Mouse (Mus musculus): ENCODE data around the gene Samd8. TPM values are rescaled to one million over a fixed set of nuclear protein-coding genes. Genes with fewer than 3 reads are reported as not detected.
A peak's percentile ranks its signal among the peaks of the same experiment; 100 is the strongest.

The Samd8 gene
- 20.5 and 22.8 TPM in 2 replicates for total RNA-seq (2017)

DNA sequence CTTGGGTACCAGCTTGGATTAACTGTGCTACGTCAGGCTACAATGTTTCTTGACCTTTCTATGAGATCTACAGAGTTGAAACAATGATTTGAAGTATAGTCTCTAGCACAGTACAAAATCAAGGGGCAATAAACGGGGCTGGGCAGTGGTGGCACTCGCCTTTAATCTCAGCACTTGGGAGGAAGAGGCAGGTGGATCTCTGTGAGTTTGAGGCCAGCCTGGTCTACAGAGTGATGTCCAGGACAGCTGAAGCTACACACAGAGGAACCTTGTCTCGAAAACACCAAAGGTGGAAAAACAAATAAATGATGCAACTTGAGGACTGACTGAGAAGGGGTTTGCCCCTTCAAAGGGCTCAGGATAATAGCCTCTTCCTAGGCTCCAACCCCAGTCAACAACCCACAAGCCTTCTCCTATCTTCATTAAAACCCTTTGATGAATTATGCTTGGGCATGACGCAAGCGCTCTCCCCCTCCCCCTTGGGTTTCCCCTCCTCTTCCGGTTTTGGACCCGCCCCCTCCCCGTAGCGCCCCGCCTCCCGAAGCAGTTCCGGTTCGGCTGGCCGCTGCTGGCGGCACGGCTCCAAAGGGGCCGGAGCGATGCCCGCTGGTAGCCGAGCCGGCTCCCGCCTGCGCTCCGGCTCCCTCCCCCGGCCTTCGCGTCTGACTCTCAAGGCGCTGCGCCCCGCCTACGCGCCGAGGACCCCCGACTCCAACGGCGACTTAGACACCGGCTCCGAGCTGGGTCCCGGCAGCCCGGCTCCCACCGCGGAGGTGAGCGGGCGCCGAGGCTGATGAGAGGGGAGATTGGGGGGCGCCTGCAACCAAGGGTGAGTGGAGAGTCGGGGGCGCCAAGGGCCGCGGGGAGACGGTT is at the start of gene Samd8:
Samd8 (plus strand) TSS at position 524 of the 873 bp plus-strand sequence.
- ATAC-seq (ENCODE audit: extremely low read depth, insufficient number of reproducible peaks, low FRiP score, poor library complexity, severe bottlenecking), result peak; percentile 83

- no peak for ATAC-seq (ENCODE audit: extremely low read depth, insufficient number of reproducible peaks, low FRiP score, poor library complexity, severe bottlenecking)
These were observed 47.6 kb upstream of the Samd8 start for GRCm38 (mm10) chr14:21702691-21703090.

GRCm38 (mm10) chr14:21703255-21703654 is 47.1 kb upstream of the Samd8 start:
- no peak for ATAC-seq (ENCODE audit: extremely low read depth, insufficient number of reproducible peaks, low FRiP score, poor library complexity, severe bottlenecking)

GRCm38 (mm10) chr14:21705462-21705861 is 44.9 kb upstream of the Samd8 start:
- no peak for ATAC-seq (ENCODE audit: extremely low read depth, insufficient number of reproducible peaks, low FRiP score, poor library complexity, severe bottlenecking)

DNA sequence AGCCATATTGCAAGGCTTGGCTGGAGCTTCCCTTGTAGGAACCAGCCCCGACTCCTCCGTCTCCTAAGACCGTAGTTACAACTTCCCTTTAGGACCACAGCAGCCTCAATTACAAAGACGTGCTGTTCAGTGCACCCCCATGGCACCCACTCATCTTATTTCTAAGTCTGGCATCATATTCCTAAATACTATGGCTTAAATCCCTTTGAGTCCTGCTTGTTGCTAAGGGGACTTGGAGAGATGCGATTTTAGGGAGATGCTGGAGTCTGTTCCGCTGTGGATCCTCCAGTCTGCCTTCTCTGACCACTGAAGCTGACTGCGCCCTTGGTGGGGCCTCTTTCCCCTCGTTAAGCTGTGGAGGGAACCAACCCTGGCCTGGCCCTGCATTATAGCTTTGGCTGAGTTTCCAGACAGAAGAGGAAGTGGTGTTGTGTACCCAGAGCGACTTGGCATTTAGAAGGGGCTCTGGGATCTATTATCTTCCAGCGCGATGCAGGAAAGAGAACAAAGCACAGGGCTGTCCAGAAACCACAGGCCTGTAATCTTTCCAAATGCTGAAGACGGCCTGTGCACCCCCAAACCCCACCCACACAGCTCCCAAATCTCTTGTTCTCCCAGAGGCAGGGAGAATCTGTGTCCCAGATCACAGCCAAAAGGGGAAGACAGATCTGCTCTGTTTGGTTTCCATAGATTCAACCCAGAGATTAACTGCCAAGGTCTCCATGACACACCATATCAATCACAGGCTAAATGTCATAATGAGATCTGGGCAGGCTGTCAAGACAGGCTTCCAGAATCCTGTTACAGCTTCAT is 43.4 kb upstream of the Samd8 start:
- no peak for ATAC-seq (ENCODE audit: extremely low read depth, insufficient number of reproducible peaks, low FRiP score, poor library complexity, severe bottlenecking)

DNA sequence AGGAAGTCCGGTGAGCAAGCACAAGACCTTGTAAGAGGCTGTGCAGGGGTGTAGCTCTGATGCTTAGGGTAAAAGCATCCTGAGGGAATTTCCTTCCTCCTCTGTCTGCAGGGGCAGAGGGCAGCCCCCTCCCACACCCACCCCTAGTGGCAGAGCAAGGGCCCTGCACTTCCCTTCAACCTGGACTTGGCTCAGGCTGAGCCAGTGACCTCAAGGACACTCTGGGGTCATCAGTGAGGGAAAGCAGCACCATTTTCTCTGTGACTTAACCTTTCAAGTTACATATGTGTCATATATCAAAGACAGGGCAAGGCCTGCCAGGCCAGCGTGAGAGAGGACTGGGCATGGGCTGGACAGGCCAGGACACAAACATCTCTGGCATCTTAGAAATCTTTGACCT is 40.8 kb upstream of the Samd8 start:
- no peak for ATAC-seq (ENCODE audit: extremely low read depth, insufficient number of reproducible peaks, low FRiP score, poor library complexity, severe bottlenecking)

DNA sequence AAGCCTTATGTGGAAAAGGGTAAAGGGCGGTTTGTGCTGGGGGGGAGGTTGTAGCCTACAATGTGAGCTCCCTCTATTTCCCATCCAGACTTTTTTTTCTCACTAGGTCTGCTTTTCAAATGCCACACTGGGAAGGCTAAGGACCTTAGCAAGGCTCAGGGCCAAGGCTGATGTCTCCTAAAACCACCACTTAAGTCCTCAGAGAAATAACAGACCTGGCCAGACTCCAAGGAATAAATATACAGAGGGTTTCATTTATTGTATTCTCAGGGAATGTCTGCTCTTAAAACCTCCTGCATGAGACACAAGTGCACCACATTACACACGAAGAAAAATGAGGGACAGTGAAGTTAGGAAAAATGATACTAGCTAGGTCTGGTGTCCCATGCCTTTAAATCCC is 39.1 kb upstream of the Samd8 start:
- no peak for ATAC-seq (ENCODE audit: extremely low read depth, insufficient number of reproducible peaks, low FRiP score, poor library complexity, severe bottlenecking)

GRCm38 (mm10) chr14:21714486-21714885 is 35.8 kb upstream of the Samd8 start, which contains the start of gene Dupd1:
Gene Dupd1, minus strand, starts transcription at chr14:21714576.
- no peak for ATAC-seq (ENCODE audit: extremely low read depth, insufficient number of reproducible peaks, low FRiP score, poor library complexity, severe bottlenecking)

- no peak for ATAC-seq (ENCODE audit: extremely low read depth, insufficient number of reproducible peaks, low FRiP score, poor library complexity, severe bottlenecking)
These were observed 30.5 kb upstream of the Samd8 start for GRCm38 (mm10) chr14:21719646-21720383.

DNA sequence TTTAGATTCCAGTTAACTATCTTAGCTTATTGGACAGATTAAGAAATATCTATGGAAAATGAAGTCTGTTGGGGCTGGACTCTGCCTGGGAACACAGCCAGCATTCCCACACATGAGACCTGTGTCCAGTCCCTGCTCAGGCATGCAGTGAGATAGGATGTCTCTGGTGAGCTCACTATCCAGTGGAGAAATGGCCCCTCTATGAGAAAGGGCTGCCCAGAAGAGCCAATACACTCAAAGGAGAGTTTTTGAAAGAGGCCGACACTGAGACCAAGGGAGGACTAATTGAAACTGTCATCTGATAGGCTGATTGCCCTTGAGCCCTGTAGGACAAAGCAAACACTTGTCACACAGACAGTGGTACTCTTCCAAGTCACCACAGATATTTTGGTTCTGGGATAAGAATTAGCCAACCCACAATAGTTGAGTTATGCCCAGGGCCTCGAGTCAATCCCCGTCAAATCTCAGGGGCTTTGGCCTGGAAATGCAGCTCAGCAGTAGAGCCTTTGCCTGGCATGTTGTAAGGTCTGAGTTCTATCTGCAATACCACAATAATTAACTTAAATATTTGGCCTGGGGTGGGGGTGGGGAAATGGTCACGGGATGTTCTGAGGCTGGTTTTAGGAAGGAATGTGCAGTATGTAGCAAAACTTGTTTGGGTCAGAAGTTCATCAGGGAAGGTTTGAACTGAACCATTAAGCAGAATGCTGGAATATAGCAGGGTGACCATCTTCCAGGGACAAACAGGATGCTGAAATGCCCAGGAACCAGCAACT is 29.7 kb upstream of the Samd8 start:
- no peak for ATAC-seq (ENCODE audit: extremely low read depth, insufficient number of reproducible peaks, low FRiP score, poor library complexity, severe bottlenecking)

GRCm38 (mm10) chr14:21722021-21722698 is 28.2 kb upstream of the Samd8 start:
- no peak for ATAC-seq (ENCODE audit: extremely low read depth, insufficient number of reproducible peaks, low FRiP score, poor library complexity, severe bottlenecking)

DNA sequence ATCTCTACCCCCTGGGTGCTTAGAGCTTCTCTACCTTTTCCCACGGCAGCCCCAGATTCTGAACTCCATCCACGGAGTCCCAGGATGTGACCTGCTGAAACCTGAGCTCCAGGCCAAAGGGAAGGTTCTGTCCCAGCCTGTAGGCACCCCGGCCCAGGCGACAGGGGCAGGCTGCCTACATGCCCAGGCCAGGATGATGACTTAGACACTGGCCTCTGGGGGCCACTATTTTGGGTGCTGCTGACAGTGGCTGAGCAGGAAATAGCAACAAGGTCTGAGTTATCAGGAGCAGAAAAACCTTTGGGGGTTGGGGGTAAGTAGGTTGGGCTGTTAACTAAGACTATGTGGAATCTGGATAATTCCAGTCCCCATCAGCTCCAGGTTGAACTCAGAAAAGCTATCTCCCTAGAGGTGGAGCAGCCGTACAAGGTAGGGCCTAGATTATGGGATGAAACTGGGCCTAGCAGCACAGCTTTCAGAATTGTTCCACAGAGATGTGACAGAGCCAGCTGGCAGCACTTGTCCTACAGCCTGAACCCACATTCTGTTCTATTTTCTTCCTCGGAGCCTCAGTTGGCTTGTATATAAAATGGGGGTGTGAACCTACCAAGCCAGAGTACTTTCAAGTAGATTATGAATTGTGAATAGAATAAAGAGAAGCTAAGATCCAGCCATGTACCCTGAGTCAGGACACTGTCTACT is 21.1 kb upstream of the Samd8 start:
- ATAC-seq (ENCODE audit: extremely low read depth, insufficient number of reproducible peaks, low FRiP score, poor library complexity, severe bottlenecking), result no peak

GRCm38 (mm10) chr14:21729936-21730335 is 20.4 kb upstream of the Samd8 start:
- ATAC-seq (ENCODE audit: extremely low read depth, insufficient number of reproducible peaks, low FRiP score, poor library complexity, severe bottlenecking), result no peak

DNA sequence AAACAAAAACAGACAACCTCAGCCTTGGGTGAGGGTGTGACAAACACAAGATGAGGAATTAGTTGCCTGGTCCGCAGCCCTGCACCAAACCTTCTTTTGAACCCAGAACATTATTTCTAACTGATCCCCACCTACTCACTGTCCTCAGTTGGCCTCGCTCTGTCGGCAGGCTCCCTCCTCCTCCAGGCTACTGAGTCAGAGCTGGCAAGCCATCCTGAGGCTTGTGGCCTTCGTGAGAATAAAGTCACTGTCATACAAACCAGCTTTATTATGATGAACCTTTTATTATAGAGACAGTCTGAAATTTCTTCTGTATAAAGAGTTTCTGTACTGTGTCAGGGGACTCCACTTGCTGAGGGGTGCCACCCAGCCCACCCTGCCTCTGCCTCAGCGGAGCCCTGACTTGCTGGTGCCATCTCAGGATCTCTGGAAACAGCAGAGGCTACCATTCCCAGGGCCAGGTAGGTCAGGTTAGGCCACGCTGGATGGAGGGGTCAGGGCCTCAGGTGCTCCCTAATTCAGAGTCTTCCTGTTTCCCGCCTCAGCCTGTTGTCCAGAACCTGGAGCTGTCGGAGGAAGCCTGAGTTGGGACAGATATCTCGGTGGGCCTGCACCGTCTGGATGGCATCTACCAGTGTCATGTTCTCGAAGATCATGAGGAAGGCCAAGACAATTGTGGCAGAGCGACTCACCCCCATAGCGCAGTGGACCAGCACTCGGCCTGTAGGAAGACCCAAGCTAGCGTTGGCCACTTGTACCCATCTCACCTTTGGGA is 17.0 kb upstream of the Samd8 start:
- ATAC-seq (ENCODE audit: extremely low read depth, insufficient number of reproducible peaks, low FRiP score, poor library complexity, severe bottlenecking), result 0 out of 2 replicates have a peak, but pooled peaks have one; percentile 8

GRCm38 (mm10) chr14:21740345-21740744 is 10.0 kb upstream of the Samd8 start:
- ATAC-seq (ENCODE audit: extremely low read depth, insufficient number of reproducible peaks, low FRiP score, poor library complexity, severe bottlenecking), result no peak

DNA sequence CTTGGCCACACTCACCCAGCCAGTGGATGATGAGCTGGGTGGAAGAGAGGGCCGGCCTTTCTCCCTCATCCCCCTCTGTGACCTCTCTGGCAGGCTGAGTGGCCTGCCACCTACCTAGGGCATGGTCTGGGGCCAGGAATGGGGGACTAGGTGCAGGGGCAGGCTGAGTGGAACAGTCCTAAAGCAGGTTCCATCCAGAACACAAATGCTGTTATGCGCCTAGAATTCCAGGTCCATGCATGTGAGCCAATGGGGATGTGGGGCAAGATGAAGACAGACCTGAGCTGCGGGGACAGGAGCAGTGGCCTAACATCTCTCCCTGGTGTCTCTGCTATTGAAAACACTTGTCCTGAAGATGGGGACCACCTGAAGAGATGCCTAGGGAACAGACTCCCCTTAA is 9.0 kb upstream of the Samd8 start:
- no peak for ATAC-seq (ENCODE audit: extremely low read depth, insufficient number of reproducible peaks, low FRiP score, poor library complexity, severe bottlenecking)

- ATAC-seq (ENCODE audit: extremely low read depth, insufficient number of reproducible peaks, low FRiP score, poor library complexity, severe bottlenecking), result peak; percentile 69
These were observed 8.5 kb upstream of the Samd8 start for GRCm38 (mm10) chr14:21741786-21742185.

Data from neutrophil, adult 5-6 weeks (primary cell).